Mouse (Mus musculus) layer of hippocampus, postnatal 36 days (tissue): Measurements from ENCODE around the gene Fbxw7. TPM values are rescaled to one million over a fixed set of nuclear protein-coding genes. Genes with fewer than 3 reads are reported as not detected.

Source experiments
- DNase-seq, 2 experiments: peaks; one replicate each; pipeline ENCODE4 v3.0.0; 2022
- total RNA-seq, 2 experiments: library from RNA; stranded (reverse); gene quantifications; 2 replicates each; pipeline ENCODE4 v1.2.3; 2021

Gene Fbxw7
- total RNA-seq, 2 experiments from 2014 or later, result 144 to 153 TPM

GRCm38 (mm10) chr3:84897952-84898351, 82.9 kb downstream of the Fbxw7 start:
- no peak for DNase-seq

- DNase-seq, result no peak
These were observed 91.5 kb downstream of the Fbxw7 start for GRCm38 (mm10) chr3:84906528-84906927.

GRCm38 (mm10) chr3:84914284-84914683, 99.2 kb downstream of the Fbxw7 start:
- no peak for DNase-seq

- DNase-seq, result no peak
These were observed 103.0 kb downstream of the Fbxw7 start for GRCm38 (mm10) chr3:84917903-84918679.

- peak in 1 of 2 experiments; percentile 19 for DNase-seq
These were observed 106.8 kb downstream of the Fbxw7 start for GRCm38 (mm10) chr3:84921704-84922420.

- no peak for DNase-seq
These were observed 108.2 kb downstream of the Fbxw7 start for GRCm38 (mm10) chr3:84923256-84923655.

- no peak for DNase-seq
These were observed 108.6 kb downstream of the Fbxw7 start for GRCm38 (mm10) chr3:84923670-84924069.

- DNase-seq, result no peak
These were observed 110.2 kb downstream of the Fbxw7 start for GRCm38 (mm10) chr3:84925229-84925628.

- DNase-seq, result no peak
These were observed 111.1 kb downstream of the Fbxw7 start for GRCm38 (mm10) chr3:84926140-84926539.

GRCm38 (mm10) chr3:84927168-84927794, 112.2 kb downstream of the Fbxw7 start:
- no peak for DNase-seq

- no peak for DNase-seq
These were observed 112.8 kb downstream of the Fbxw7 start for GRCm38 (mm10) chr3:84927901-84928300.

GRCm38 (mm10) chr3:84929171-84929570, 114.1 kb downstream of the Fbxw7 start:
- no peak for DNase-seq

- DNase-seq, result no peak
These were observed 115.6 kb downstream of the Fbxw7 start for GRCm38 (mm10) chr3:84930683-84931082.

GRCm38 (mm10) chr3:84935729-84936128, 120.7 kb downstream of the Fbxw7 start:
- DNase-seq, result no peak

GRCm38 (mm10) chr3:84936252-84936651, 121.2 kb downstream of the Fbxw7 start:
- no peak for DNase-seq

- DNase-seq, result no peak
These were observed 121.9 kb downstream of the Fbxw7 start for GRCm38 (mm10) chr3:84936956-84937355.

- DNase-seq, result peak; percentile 44 to 47
These were observed 122.6 kb downstream of the Fbxw7 start for GRCm38 (mm10) chr3:84937360-84938355.

GRCm38 (mm10) chr3:84944933-84945332, 129.9 kb downstream of the Fbxw7 start:
- no peak for DNase-seq

GRCm38 (mm10) chr3:84946381-84946780, 131.3 kb downstream of the Fbxw7 start:
- DNase-seq, result no peak

GRCm38 (mm10) chr3:84949387-84949786, 134.3 kb downstream of the Fbxw7 start:
- DNase-seq, result no peak

- DNase-seq, result no peak
These were observed 136.6 kb downstream of the Fbxw7 start for GRCm38 (mm10) chr3:84951698-84952097.

GRCm38 (mm10) chr3:84952135-84952534, 137.1 kb downstream of the Fbxw7 start:
- peak; percentile 76 to 78 for DNase-seq
